35 mouse cellular contexts compared by ENCODE assay signal in the genomic region with DNA sequence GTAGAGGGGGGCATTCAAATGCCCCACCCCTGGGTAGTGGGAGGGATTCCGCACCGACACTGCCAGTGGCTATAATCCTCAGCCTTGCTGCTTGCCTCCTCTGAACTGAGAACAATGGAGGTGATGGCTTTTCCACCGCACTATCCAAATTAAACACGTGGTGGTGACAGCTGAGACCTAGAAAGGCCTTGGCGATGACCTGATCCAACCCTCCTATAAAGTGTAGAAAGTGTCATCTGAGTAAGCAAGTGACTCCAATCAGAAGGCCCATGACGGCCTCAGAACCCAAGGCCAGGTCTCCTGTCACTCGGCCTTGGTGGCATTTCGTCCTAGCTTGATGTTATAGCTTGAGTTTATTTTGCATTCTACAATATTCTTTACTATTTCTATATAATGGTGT.
"Had no signal": no experiment of that assay in that cellular context is flagged by ENCODE, and none has a peak within 500 bp of the region (broad histone marks: within the 10 kb centered on the region; RNA-seq: fewer than 3 reads in every experiment).

No protein-coding gene starts in this region.

- H3K4me1 ChIP-seq: heart, embryonic 10.5 days; heart, embryonic 13.5 days; hindbrain, embryonic 10.5 days; hindbrain, embryonic 12.5 days; hindbrain, embryonic 13.5 days; hindbrain, embryonic 15.5 days; kidney, embryonic 15.5 days had no signal

- ATAC-seq: hindbrain, embryonic 16.5 days; hindbrain, postnatal 0 days; inflammation-experienced regulatory T-cells, adult 6 months; intestine, embryonic 15.5 days; intestine, embryonic 16.5 days; intestine, postnatal 0 days had no signal

- DNase-seq: heart, postnatal 10 days; heart, postnatal 14 days; heart, postnatal 36 days; heart, postnatal 4 days; kidney, adult 11 months; kidney, adult 18-20 months; kidney, adult 2 months; kidney, adult 8-10 months; kidney, adult 9 months; kidney, postnatal 10 days; kidney, postnatal 14 days; kidney, postnatal 25 days; kidney, postnatal 36 days; kidney, postnatal 4 days; layer of hippocampus, adult 9-11 months; layer of hippocampus, postnatal 36 days had no signal

- H3K27ac ChIP-seq: heart, embryonic 10.5 days; heart, embryonic 13.5 days; heart, embryonic 15.5 days; hindbrain, embryonic 10.5 days; hindbrain, embryonic 12.5 days; hindbrain, embryonic 13.5 days; hindbrain, embryonic 14.5 days; hindbrain, embryonic 15.5 days; hindbrain, postnatal 0 days; intestine, embryonic 15.5 days; kidney, embryonic 15.5 days; kidney, postnatal 0 days; layer of hippocampus, adult 2 months had no signal

- H3K4me2 ChIP-seq: heart, embryonic 11.5 days; heart, embryonic 12.5 days; heart, embryonic 13.5 days; heart, embryonic 15.5 days; hindbrain, embryonic 12.5 days; hindbrain, embryonic 13.5 days; hindbrain, embryonic 14.5 days; hindbrain, embryonic 15.5 days; intestine, embryonic 15.5 days; kidney, embryonic 15.5 days had no signal

- H3K36me3 ChIP-seq: heart, embryonic 10.5 days; heart, embryonic 12.5 days; heart, embryonic 13.5 days; heart, embryonic 15.5 days; hindbrain, embryonic 10.5 days; hindbrain, embryonic 12.5 days; hindbrain, embryonic 13.5 days; hindbrain, embryonic 15.5 days; intestine, embryonic 15.5 days; kidney, embryonic 15.5 days had no signal

- H3K9ac ChIP-seq: heart, embryonic 12.5 days; heart, embryonic 13.5 days; heart, embryonic 15.5 days; hindbrain, embryonic 12.5 days; hindbrain, embryonic 13.5 days; hindbrain, embryonic 14.5 days; hindbrain, embryonic 15.5 days; intestine, embryonic 15.5 days; kidney, embryonic 15.5 days had no signal

- H3K9me3 ChIP-seq: heart, embryonic 10.5 days; heart, embryonic 12.5 days; heart, embryonic 13.5 days; heart, embryonic 15.5 days; hindbrain, embryonic 10.5 days; hindbrain, embryonic 12.5 days; hindbrain, embryonic 13.5 days; hindbrain, embryonic 15.5 days; intestine, embryonic 15.5 days; kidney, embryonic 15.5 days had no signal

- H3K4me3 ChIP-seq: heart, embryonic 10.5 days; heart, embryonic 12.5 days; heart, embryonic 13.5 days; heart, embryonic 15.5 days; hindbrain, embryonic 10.5 days; hindbrain, embryonic 12.5 days; hindbrain, embryonic 13.5 days; hindbrain, embryonic 15.5 days; intestine, embryonic 15.5 days; kidney, embryonic 15.5 days; layer of hippocampus, adult 2 months had no signal

- H3K27me3 ChIP-seq: hindbrain, embryonic 13.5 days; hindbrain, embryonic 15.5 days; intestine, embryonic 15.5 days had no signal
